Mouse (Mus musculus) lung, postnatal 25 days (tissue): ENCODE measurements around the gene Rxra.

Experiments
- DNase-seq: peaks from one replicate; pipeline ENCODE4 v3.0.0; 2022; ENCODE audit warnings: low spot score

Gene Rxra

DNA sequence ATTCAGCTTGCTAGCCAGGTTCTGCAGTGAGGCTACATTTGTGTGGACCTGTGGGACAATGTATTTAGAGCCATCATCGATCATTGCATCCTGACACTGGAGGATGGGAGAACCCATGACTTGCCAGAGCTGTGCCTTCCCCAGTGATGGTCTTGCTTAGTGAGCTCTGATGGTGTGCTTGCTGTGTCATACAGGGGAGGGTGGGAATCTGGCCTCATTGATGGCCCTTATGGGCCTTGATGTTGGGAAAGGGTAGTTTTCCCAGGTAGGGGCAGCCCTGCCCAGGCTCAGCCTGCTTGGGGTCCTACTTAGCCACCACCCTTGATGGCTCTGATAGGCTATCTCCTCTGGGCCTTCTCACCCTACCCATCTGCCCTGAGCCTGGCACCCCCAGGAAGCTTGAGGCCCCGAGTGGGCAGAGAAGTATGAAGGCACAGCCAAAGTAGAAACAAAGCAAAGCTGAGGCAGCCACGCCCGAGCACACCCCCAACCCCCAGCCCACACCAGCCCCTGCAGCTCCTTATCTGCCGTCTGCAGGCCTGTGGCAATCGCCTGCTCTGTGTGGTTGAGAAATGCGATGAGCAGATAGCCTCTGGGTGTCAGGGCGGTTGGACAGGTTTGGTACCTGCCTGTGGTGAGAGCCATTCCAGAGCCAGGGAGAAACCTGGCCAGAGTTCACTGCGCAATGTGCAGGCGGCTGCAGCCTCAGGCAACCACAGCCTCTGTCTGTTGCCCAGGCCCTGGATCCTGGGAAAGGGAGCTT lies 26.8 kb downstream of the Rxra start:
- peak; percentile 39 for DNase-seq

GRCm38 (mm10) chr2:27703852-27704640 lies 27.8 kb downstream of the Rxra start:
- peak; percentile 37 for DNase-seq

DNA sequence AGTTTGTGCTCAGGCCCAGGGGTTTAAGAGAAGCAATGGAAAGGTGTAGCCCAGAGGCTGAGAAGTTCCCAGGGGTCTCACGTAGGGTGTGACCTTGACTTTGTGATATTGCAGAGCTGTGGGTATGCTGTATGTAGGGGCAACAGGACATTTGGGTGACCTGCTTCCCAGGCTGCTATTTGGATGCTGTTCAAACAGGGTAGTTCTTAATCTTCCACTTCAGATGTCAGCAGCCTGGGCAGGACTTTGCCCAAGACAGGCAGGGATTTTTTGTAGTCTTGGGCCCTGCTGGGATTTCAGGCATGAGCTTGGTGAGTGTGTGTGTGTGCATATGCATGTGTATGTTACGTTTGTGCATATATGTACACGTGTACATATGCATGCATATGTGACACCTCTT lies 28.4 kb downstream of the Rxra start:
- DNase-seq: no peak

DNA sequence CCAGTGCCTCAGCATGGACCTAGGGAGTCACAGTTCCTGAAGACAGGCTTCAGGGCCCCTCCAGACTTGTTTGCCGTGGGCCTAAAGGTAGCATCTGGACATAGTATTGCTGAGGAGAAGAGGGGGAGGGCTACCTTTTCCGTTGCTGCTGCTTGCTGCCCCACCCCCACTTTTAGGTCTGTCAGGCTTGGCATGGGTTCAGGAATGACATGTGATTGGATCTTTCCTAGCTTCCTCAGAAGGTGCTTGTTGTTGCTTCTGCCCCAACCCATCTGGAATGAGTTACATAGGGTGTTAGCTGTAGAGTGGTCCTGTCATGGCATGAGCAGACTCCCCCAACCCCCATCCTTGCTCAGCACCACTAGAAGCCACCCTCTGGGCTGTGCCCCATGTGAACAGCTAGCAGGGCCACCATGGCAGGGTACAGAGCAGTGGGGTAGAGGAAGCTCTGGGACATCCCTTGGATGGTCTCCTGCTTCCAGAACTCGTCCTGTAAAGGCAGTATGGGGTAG lies 34.7 kb downstream of the Rxra start:
- DNase-seq: no peak

- DNase-seq: no peak
These were observed 36.4 kb downstream of the Rxra start for GRCm38 (mm10) chr2:27712626-27713025.

GRCm38 (mm10) chr2:27713378-27713777 lies 37.1 kb downstream of the Rxra start:
- no peak for DNase-seq

- peak; percentile 79 for DNase-seq
These were observed 37.9 kb downstream of the Rxra start for GRCm38 (mm10) chr2:27714131-27714530.

- DNase-seq: peak; percentile 51
These were observed 39.0 kb downstream of the Rxra start for GRCm38 (mm10) chr2:27715221-27715620.

DNA sequence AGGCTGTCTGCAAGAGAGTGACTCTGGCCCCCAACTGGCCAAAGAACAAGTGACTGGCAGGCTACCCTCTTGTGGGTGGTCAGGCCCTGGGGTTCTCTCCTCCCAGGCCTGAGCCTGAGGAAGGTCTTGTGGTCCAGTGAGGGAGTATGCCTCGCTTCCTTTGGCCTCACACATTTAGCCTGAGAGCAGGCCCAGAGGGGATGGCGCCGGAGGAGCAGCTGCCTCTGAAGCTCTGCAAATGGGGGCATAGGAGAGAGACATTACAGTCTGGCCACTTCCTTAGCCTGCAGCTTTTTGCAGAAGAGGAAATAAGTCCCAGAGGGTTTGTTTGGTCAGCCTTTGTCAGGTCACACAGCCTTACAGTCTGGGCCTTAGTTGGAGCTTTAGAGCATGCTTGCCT lies 40.1 kb downstream of the Rxra start:
- DNase-seq: no peak

- peak; percentile 78 for DNase-seq
These were observed 42.0 kb downstream of the Rxra start for GRCm38 (mm10) chr2:27718191-27718590.

DNA sequence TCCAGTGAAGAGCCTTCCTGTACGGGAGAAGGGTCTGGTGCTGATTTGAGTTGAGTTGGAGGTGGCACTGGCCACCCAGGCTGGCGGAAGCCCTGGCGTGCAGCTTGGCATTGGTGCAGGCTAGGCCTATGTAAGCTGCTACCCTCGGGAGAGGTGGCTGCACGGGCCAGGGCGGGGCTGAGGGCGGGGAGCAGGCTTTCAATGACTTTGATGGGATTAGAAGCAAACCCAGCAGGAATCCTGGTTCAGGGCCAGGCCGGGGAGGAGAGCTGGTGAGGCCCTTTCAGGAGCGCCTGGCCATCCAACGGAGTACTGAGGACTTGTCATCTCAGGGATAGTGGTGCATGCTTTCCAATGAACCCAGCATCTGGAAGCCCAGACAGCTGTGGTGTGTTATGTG lies 43.4 kb downstream of the Rxra start:
- DNase-seq: no peak

DNA sequence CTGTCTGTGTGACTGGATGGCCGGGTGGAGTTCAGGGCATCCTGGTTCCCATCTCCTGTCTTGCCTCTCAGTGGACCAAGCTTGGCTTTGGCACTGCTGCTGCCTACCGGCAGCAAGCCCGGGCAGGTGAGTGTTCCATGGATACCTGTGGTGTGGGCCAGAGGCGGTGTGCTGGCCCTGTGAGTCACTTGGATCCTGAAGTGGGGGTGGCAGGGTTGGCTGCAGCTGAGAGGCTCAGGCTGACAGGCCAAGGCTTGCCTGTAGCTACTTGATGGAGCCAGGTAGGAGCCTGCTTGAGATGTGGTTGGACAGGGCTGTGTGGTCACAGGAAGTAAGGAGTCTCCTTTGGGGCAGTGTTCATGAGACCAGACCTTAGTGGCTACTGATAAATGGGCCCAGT lies 45.4 kb downstream of the Rxra start:
- DNase-seq: peak; percentile 58

- DNase-seq: no peak
These were observed 48.6 kb downstream of the Rxra start for GRCm38 (mm10) chr2:27724729-27725316.

DNA sequence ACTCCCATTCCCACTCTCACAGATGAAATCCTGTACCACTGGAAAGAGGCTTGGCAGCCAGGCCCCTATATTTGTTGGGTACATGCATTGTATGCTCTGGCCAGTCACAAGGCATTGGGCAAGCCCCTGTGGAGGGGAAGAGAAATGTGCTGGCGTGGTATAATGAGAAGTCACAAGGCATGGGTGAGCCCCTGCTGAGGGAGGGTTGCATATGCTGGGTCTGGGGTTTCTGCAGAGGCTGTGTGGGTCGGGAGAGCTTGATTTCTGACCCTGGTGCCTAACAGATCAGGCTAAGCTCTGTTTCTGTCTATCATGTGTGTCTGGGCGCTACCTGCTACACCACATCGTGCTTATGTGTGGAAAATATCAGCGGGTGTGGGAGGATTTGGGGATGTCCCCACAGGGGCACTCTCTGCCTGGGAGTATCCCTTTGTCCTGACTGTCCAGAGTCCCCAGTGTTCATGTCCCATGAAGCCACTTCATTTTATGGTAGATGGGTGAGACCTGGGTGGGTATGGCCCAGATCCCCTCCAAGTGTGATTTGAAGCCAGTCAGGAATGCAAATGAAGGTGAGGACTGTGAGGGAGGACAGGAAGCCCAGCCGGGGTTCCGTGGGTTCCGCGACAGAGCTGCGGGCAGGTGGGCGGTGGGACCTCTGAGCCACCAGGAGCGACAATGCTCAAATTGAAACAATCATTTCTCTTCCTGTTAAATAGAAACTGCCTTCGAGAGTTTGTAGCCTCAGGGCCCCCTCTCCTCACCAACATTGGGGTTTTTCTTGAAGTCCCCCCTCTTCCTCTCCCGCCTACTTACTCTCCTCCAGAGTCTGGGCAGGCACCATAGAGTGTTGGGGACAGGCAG lies 52.0 kb downstream of the Rxra start:
- DNase-seq: no peak

DNA sequence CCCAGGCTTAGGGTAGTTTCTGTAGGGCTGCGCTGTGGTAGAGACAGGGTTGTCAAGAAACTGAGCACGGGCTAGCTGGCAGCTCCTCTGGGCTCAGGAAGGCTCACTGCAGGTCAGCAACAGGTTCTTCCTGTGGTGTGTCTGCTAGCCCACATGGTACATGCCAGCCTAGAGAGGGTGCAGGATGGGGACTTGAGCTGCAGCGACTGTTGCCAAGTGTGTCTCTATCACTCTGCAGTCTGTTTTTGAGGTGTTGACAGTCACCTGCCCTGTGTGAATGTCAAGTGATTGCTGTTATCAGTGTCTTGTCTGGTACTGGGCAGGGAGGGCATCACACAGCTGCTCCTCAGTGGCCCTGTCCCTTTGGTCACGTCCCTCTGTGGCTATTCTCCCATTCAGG lies 52.8 kb downstream of the Rxra start:
- no peak for DNase-seq

GRCm38 (mm10) chr2:27730002-27730905 lies 54.0 kb downstream of the Rxra start:
- DNase-seq: peak; percentile 63

DNA sequence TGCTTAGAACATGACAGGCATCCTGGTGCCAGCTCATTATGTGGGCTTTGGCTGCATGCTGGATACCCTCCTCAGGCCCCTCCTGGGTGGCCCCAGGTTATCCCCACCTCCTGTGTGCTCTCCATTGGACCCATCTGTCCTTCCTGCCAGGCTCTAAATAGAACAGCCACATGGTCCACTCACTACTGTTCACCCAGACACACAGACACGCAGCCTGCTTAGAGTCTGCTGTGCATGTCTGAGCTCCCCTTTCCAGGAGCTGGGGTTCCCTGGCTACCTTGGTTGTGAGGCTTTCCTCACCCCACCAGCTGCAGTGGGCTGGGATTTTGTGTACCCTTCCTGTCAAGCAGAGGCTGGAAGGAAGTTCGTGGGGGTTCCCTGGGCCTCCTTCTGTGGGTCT lies 56.8 kb downstream of the Rxra start:
- DNase-seq: no peak

GRCm38 (mm10) chr2:27734328-27734727 lies 58.1 kb downstream of the Rxra start:
- no peak for DNase-seq

GRCm38 (mm10) chr2:27734800-27735199 lies 58.6 kb downstream of the Rxra start:
- DNase-seq: no peak

GRCm38 (mm10) chr2:27736802-27737201 lies 60.6 kb downstream of the Rxra start:
- DNase-seq: no peak

- DNase-seq: no peak
These were observed 62.2 kb downstream of the Rxra start for GRCm38 (mm10) chr2:27738396-27738795.
